Mouse (Mus musculus) gastrocnemius, adult 2 months (tissue): ENCODE data around the gene Socs5. TPM values are rescaled to one million over a fixed set of nuclear protein-coding genes. Genes with fewer than 3 reads are reported as not detected.
A peak's percentile ranks its signal among the peaks of the same experiment; 100 is the strongest.

Experiments used
- DNase-seq: peaks from one replicate; pipeline ENCODE4 v3.0.0; 2022
- H3K27ac ChIP-seq: fragments of 200-600 bp; 2 replicates; pipeline ENCODE4 v1.8.1; 2022; ENCODE audit warnings: mild to moderate bottlenecking
- H3K4me3 ChIP-seq: fragments of 200-600 bp; 2 replicates; pipeline ENCODE4 v1.8.1; 2022; ENCODE audit warnings: mild to moderate bottlenecking, moderate library complexity
- CTCF ChIP-seq: fragments of 200-600 bp; IDR thresholded peaks from 2 replicates; pipeline ENCODE4 v1.8.1; 2022; ENCODE audit warnings: antibody characterized with exemption, mild to moderate bottlenecking, moderate library complexity
- intact Hi-C: fragments of 180-260 bp; cut with DNase I; formaldehyde crosslinking; loops from one replicate; pipeline ENCODE4 v1.15.1; 2025
- total RNA-seq, 2 experiments: library from RNA; stranded (reverse); gene quantifications; 2 replicates each; pipeline ENCODE4 v1.2.3; 2021

Socs5 gene
- total RNA-seq, 2 experiments from 2014 or later, result 12.9 to 20.5 TPM

DNA sequence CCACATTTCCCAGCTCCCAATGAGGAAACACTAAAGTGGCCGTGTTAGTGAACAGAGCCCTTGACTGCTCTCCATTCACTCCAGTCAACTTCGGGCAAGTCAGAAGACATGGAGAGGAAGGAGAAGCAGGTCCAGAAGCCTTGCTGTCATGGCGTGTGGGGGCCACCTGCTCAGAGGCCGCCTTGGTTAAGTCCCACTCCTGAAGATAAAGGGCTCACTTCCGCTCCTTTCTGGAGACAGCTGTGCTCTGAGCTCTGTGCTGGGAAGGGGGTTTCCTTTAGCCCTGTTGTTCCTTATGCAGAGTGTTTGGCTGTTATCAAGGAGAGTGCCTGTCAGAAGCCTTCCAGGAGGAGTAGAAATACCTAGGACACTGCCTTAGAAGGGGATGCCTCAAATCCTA, 45.5 kb downstream of the Socs5 start:
- H3K27ac ChIP-seq, result 0 out of 2 replicates have a peak overlapping the region, but pooled peaks have one; percentile 3
- DNase-seq, result no peak
- intact Hi-C loops, result no loop called here
- no peak overlapping the region for H3K4me3 ChIP-seq
- TF ChIP-seq CTCF, result no peak

DNA sequence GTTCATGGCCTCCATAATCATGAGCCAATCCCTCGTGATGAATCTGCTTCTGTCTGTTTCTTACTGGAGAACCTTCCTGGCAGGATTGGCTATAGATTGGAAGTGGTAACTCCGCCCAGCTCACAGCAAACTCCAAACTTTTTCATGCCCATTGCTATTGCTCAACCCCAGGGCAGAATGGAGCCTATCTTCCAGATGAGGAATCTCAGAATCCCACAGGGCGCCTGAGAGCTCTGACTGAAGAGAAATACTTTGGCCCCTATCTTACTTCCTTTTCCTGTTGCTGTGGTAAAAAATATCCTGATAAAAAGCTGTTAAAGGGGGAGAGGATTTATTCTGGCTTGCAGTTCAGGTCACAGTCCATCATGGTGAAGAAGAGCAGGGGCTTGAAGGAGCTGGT, 48.2 kb downstream of the Socs5 start:
- H3K4me3 ChIP-seq, result no peak overlapping the region
- no peak for DNase-seq
- 0 out of 2 replicates have a peak overlapping the region, but pooled peaks have one; percentile 28 for H3K27ac ChIP-seq
- TF ChIP-seq CTCF, result no peak
- intact Hi-C loops, result no loop called here

DNA sequence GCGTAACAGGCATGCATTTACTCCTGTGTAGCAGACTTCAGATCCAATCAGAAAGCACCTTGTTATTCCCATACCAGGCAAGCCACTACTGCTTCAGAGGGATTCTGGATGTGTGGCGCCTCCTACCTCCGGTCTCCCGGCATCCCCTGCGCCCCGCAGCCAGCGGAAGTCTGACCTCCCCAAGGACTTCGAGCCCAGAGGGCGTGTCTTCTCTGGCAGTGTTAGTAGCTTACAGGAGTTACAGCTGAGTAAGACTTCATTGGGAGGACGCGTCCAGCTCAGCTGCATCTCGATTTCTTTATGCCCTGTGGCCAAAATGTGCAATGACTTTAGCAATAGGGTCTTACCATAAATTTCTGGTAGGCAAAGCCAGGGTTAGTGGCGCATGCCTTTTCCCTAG, 50.3 kb downstream of the Socs5 start:
- intact Hi-C loops, result no loop called here
- DNase-seq, result no peak
- Histone ChIP-seq H3K4me3 (no peak overlapping the region), H3K27ac (no peak overlapping the region)
- TF ChIP-seq CTCF, result no peak

DNA sequence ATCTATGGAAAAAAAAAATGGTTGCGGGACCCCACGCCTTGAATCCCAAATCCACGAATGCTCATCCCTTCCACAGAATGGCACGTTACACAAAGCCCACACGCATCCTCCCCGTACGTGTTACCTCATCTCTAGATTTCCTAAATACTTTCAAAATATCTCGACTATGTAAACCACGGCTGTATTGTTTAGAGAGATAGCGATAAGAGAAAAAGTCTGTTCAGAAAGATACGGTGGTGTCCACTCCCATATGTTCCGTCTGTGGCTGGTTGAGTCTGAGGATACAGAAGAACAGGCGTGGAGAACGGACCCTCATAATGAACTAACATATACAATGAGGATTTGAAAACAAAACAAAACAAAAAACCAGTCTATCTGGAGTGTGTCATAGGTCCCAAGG, 51.1 kb downstream of the Socs5 start:
- no peak for TF ChIP-seq CTCF
- Histone ChIP-seq H3K4me3 (no peak overlapping the region), H3K27ac (no peak overlapping the region)
- DNase-seq, result no peak
- intact Hi-C loops, result no loop called here

DNA sequence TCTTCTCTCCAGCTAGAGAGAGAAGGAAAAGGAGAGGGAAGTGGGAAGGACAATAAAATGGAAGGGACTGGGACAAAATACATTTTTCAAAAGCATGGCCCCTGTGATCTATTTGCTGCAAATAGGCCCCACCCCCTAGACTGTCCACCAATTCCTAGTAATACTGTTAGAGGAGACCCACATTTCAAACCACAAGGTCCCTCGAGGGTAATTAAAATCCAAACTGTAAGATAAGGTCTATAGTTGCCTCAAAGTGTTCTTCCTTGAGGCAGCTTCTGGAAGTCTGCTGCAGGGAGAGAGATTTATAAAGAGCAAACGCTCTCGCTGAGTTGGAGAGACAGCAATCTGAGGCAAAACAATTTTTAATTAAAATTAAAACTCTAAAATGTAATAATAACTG, 52.8 kb downstream of the Socs5 start:
- DNase-seq, result no peak
- H3K4me3 ChIP-seq, result no peak overlapping the region
- H3K27ac ChIP-seq, result no peak overlapping the region
- intact Hi-C loops, result no loop called here
- TF ChIP-seq CTCF, result no peak

DNA sequence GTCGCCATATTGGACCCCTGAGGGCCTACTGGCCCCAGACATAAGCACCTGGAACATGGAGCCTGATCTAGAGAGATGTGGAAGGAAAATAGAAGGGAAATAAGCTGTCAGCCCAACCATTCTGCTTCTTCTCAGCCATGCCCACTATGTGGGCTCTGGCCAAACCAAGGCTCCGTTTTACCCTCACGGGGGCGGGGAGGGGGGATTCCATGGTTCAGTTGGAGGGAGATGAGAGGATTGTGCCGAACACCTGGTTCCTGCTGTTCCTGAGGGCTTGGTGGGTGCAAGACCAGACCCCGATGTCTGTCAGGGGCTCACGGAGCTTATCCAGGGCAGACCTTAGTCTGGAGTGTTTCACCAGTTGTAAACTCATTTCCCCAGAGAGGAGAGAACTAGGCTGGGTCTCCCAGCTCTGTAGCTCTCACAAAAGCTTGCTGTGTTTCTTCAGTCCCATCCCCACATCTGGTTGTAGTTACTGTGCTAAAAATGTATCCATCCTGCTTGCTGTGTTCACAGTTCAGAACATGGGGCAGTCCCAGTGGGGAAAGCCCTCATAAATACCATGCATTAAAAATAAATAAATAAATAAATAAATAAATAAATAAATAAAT, 56.9 kb downstream of the Socs5 start:
- Histone ChIP-seq H3K4me3 (no peak overlapping the region), H3K27ac (peak overlapping the region; percentile 54; the same call in 1 of the 2 replicates)
- no peak for TF ChIP-seq CTCF
- DNase-seq, result no peak
- intact Hi-C loops, result no loop called here

DNA sequence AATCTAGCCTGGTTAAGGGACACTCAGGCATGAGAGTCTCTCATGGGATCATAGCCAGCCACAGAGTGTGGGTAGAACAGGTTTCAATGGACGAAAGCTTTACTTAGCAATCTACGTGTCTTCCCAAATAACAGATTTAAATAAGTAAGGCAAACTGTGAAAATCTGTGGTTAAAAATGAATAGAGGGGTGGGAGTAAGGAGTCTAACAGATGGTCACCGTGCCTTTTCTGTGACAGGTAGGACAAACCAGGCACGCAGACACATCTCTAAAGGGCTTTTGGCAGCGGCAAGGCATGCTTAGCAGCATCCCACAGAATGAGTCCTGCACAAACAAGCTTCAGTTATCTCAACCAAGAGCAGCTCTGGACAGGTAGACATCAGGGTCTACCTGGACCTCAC, 59.9 kb downstream of the Socs5 start:
- H3K27ac ChIP-seq, result no peak overlapping the region
- no peak for DNase-seq
- intact Hi-C loops, result no loop called here
- no peak for TF ChIP-seq CTCF
- no peak overlapping the region for H3K4me3 ChIP-seq

DNA sequence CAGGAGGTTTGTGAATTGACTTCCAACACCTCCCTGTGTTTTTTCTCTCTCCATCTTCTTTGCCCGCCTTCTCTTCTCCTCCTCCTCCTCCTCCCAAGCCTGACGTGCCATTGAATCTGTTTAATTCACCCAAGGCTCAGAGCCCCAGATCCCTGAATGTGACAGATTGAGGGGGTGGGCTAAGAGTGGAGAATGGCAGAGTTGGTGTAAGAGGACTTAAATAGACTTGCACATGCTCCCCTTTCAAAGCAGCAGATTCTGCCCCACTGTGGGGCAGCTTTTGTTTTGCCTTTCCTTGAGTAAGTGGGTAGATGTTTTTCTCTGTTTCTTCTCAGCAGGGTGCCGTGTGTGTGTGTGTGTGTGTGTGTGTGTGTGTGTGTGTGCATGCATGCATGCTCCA, 61.6 kb downstream of the Socs5 start:
- no peak for TF ChIP-seq CTCF
- no peak for DNase-seq
- no peak overlapping the region for H3K27ac ChIP-seq
- H3K4me3 ChIP-seq, result no peak overlapping the region
- intact Hi-C loops, result no loop called here

DNA sequence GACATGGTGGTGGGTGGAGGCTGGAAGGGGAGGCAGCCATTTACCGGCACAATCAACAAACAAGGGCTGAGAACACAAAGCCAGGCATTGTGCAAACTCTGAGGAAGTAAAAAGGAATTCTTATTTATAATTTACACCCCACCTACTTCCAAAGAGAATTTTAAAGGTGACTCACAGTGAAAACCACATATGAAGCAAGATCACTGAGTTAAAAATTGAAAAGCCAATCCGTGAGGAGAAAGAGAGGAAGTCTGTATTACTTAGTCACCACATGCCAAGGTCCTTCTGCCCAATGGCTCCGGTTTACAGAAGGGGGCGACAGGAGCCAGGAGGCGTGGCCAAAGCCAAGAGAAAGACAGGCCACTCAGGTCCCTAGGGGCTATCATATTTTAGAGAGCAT, 62.9 kb downstream of the Socs5 start:
- no peak for TF ChIP-seq CTCF
- intact Hi-C loops, result no loop called here
- DNase-seq, result peak; percentile 46
- Histone ChIP-seq H3K4me3 (no peak overlapping the region), H3K27ac (peak overlapping the region; percentile 12)

DNA sequence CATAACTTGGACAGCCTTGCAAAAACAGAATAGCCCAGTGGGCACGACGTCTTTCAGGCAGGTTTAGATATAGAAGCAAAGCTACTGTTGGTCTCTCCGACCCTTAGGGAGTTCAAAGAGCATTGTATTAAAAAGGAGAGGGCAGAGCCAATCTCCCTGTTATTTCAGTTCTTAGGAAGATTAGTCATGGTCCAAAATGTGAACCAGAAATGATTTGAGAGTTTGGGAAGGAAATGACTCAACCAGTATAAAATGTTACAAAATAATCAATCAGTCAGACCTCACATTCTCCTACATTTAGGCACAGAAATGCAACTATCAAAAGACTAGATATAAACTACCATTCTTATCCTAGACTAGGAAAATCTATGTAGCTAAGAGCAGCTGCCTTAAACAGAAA, 64.6 kb downstream of the Socs5 start:
- intact Hi-C loops, result no loop called here
- H3K4me3 ChIP-seq, result no peak overlapping the region
- TF ChIP-seq CTCF, result no peak
- H3K27ac ChIP-seq, result peak overlapping the region; percentile 61
- DNase-seq, result no peak

DNA sequence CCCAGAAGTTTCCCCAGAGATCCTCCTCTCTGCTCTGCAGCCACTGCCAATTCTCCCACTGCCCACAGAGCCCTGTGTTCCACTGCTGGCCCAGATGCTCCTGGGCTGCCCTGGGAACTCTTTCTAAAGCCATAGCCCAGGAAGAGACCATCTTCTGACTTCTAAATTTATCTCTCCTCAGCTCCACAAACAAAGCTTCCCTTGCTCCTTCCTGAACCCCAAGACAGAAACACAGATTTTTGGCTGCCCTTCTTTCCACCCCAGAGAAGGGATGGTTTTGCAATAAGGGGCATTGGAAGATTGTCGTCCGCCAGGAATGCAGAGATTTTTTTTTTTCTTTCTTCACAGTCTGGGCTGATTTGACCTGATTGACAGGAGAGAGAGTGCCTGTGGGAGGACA, 66.5 kb downstream of the Socs5 start:
- TF ChIP-seq CTCF, result no peak
- intact Hi-C loops, result no loop called here
- peak overlapping the region; percentile 78 for H3K27ac ChIP-seq
- DNase-seq, result no peak
- no peak overlapping the region for H3K4me3 ChIP-seq

DNA sequence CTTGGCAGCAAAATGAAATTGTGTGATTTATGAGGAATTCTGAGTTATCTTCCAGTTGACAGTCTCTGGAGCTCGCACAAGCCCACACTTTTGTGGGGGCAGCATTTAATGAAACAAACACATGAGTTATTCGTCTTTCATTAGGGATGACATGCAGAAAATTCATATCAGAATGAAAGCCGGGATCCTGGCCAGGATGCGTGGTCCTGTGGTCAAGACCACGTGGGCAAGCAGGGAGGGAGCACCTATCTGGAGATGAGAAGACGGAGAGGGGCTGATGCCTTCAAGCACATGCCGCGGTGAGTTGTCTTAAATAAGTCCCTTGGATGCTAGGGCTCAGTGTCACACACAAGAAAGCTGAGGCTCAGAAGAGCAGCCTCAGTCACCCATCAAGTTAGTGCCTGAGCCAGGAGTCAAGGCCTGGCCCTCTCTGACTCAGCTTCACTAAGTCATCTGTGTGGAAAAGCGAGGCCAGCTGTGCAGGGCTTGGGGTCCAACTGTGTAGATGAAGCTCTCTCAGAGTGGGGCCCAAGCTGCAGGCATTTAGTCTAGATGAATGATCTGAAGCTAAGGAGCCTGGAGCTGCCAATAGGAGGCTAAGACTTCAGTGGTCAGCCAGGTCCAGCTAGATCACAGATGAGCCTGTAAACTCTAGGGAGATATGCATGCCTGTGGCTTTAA, 67.3 kb downstream of the Socs5 start:
- Histone ChIP-seq H3K4me3 (no peak overlapping the region), H3K27ac (peak overlapping the region; percentile 78)
- TF ChIP-seq CTCF, result no peak
- no peak for DNase-seq
- intact Hi-C loops, result no loop called here

DNA sequence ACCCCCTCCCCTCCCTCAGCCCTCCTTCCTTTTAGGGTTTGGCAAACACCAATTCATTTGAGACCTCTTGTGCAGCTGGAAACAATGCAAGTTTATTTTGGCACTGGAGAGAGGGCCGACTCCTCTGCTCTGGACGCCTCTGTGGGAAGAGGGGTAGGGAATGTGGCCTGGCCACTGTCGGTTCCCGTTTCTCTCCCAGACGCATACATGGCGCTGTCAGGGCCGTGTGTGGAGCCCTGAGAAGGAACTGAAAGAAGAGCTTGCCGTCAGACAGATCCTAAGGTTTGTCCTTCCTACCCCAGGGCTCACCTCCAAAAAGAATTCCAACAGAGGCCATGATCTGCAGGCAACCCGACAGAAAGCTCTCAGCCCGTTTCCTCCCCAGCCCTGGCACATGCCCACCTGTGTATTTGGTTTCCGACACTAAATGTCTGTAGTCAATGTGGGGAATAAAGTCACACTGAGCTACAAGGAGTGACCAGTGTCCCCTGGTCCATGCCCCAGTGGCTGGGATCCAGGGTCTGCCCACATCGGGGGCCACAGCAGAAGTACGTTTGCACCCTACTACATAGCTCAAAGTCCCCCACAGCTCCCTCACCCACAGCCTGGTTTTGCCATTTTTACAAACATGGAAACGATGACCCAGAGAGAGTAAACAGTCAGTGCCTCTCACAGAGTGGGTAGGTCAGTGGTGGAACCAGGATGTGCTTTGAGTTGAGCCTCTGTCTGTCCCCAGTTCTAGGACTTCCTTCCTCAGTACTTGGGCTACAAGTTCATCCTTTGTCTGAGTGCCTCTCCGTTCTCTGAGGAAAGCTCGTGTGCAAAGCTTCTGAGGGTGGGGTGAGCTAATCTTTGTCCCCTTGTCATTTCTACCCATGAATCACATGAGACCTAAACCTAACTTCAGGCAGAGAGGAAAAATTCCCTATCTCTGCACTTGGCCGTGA, 68.9 kb downstream of the Socs5 start:
- peak overlapping the region; percentile 41 for H3K4me3 ChIP-seq
- peak overlapping the region; percentile 78 for H3K27ac ChIP-seq
- intact Hi-C loops, result no loop called here
- DNase-seq, result no peak
- no peak for TF ChIP-seq CTCF
